Mouse (Mus musculus) fat pad, adult 2 months (tissue): ENCODE data around the gene Tmem243.
A peak's percentile ranks its signal among the peaks of the same experiment; 100 is the strongest.

Experiments used
- DNase-seq: peaks from one replicate; pipeline ENCODE4 v3.0.0-alpha.2; 2011; ENCODE audit warnings: low read depth, low spot score; ENCODE audit errors: extremely low read depth

Gene Tmem243

GRCm38 (mm10) chr5:9100207-9100848 is at the start of gene Tmem243:
Gene Tmem243 (plus strand): TSS chr5:9100668.
- DNase-seq, result no peak

- no peak for DNase-seq
Measured at GRCm38 (mm10) chr5:9056020-9056660, 44.3 kb upstream of the Tmem243 start.

GRCm38 (mm10) chr5:9057277-9057879 is 43.1 kb upstream of the Tmem243 start:
- DNase-seq, result no peak

GRCm38 (mm10) chr5:9059303-9060023 is 41.0 kb upstream of the Tmem243 start:
- no peak for DNase-seq

- no peak for DNase-seq
Measured at GRCm38 (mm10) chr5:9060228-9060627, 40.2 kb upstream of the Tmem243 start.

- no peak for DNase-seq
Measured at GRCm38 (mm10) chr5:9064217-9064616, 36.3 kb upstream of the Tmem243 start.

- no peak for DNase-seq
Measured at GRCm38 (mm10) chr5:9068886-9069285, 31.6 kb upstream of the Tmem243 start.

- DNase-seq, result no peak
Measured at GRCm38 (mm10) chr5:9069599-9070209, 30.8 kb upstream of the Tmem243 start.

- no peak for DNase-seq
Measured at GRCm38 (mm10) chr5:9071360-9071759, 29.1 kb upstream of the Tmem243 start.

- DNase-seq, result peak; percentile 40
Measured at GRCm38 (mm10) chr5:9073177-9073854, 27.2 kb upstream of the Tmem243 start.

- no peak for DNase-seq
Measured at GRCm38 (mm10) chr5:9079773-9080501, 20.5 kb upstream of the Tmem243 start.

GRCm38 (mm10) chr5:9086924-9087719 is 13.3 kb upstream of the Tmem243 start:
- no peak for DNase-seq

GRCm38 (mm10) chr5:9090493-9091106 is 9.9 kb upstream of the Tmem243 start:
- DNase-seq, result no peak

- no peak for DNase-seq
Measured at GRCm38 (mm10) chr5:9092716-9093115, 7.8 kb upstream of the Tmem243 start.

- no peak for DNase-seq
Measured at GRCm38 (mm10) chr5:9093490-9093889, 7.0 kb upstream of the Tmem243 start.

GRCm38 (mm10) chr5:9100849-9101801 is 657 bp downstream of the Tmem243 start:
- DNase-seq, result no peak

- DNase-seq, result no peak
Measured at GRCm38 (mm10) chr5:9102696-9103095, 2.2 kb downstream of the Tmem243 start.

GRCm38 (mm10) chr5:9103958-9104357 is 3.5 kb downstream of the Tmem243 start:
- DNase-seq, result no peak
